Mouse (Mus musculus) intestine, embryonic 15.5 days (tissue): ENCODE results near the gene Fam89a. TPM values are rescaled to one million over a fixed set of nuclear protein-coding genes. Genes with fewer than 3 reads are reported as not detected.

Source experiments
- ATAC-seq: fragments of 200-750 bp; cut with Nextera tagmentation; 2 replicates; pipeline ENCODE4 v1.8.0; 2017; ENCODE audit warnings: moderate TSS enrichment, moderate library complexity
- H3K27ac ChIP-seq: fragments of 300-500 bp; sonication (generic); 2 replicates; pipeline ENCODE4 v1.5.1; 2015; ENCODE audit warnings: mild to moderate bottlenecking, inconsistent platforms
- H3K27me3 ChIP-seq: fragments of 300-500 bp; sonication (generic); replicated peaks from 2 replicates; pipeline ENCODE4 v1.6.1; 2015; ENCODE audit warnings: inconsistent platforms
- H3K36me3 ChIP-seq: fragments of 300-500 bp; sonication (generic); 2 replicates; pipeline ENCODE4 v1.6.1; 2015; ENCODE audit warnings: inconsistent platforms
- H3K4me1 ChIP-seq: fragments of 300-500 bp; sonication (generic); replicated peaks from 2 replicates; pipeline ENCODE4 v1.6.1; 2015; ENCODE audit warnings: inconsistent platforms
- H3K4me2 ChIP-seq: fragments of 300-500 bp; sonication (generic); replicated peaks from 2 replicates; pipeline ENCODE4 v1.6.1; 2015; ENCODE audit warnings: mild to moderate bottlenecking, inconsistent platforms
- H3K4me3 ChIP-seq: fragments of 300-500 bp; sonication (generic); replicated peaks from 2 replicates; pipeline ENCODE4 v1.5.1; 2015; ENCODE audit warnings: inconsistent platforms
- H3K9ac ChIP-seq: fragments of 300-500 bp; sonication (generic); 2 replicates; pipeline ENCODE4 v1.6.1; 2015; ENCODE audit warnings: inconsistent platforms
- H3K9me3 ChIP-seq: fragments of 300-500 bp; sonication (generic); 2 replicates; pipeline ENCODE4 v1.6.1; 2016; ENCODE audit warnings: inconsistent platforms
- WGBS: fragments of 180-500 bp; shearing (Covaris S2); methylation state at CpG from one replicate; pipeline ENCODE4 v1.1.7; 2015; 5-methylcytosine and 5-hydroxymethylcytosine counted together
- polyA plus RNA-seq: library from polyadenylated mRNA; unstranded; fragments of >200 nt; fragmentation: Nextera tagmentation; extraction: Ambion mirVana; gene quantifications from 2 replicates; pipeline ENCODE4 v1.2.1, GENCODE M21; 2015

Fam89a gene
- polyA plus RNA-seq, 1 experiment from 2014 or later = 3.9 TPM

- peak overlapping the region; percentile 63 for H3K4me3 ChIP-seq
- H3K4me1 ChIP-seq = peaks cover 34% of the 10 kb centered on the region
- no peaks in the 10 kb centered on the region for H3K36me3 ChIP-seq
- no peak overlapping the region for H3K27ac ChIP-seq
- H3K27me3 ChIP-seq = peaks cover 9% of the 10 kb centered on the region
- peak; percentile 28 for ATAC-seq
- peak overlapping the region; percentile 98 for H3K4me2 ChIP-seq
- no peaks in the 10 kb centered on the region for H3K9me3 ChIP-seq
- under 1% methylated on average over 30 of the region's 31 CpGs for WGBS
- H3K9ac ChIP-seq = peak overlapping the region; percentile 50
Observed at GRCm38 (mm10) chr8:124751191-124751590, 441 bp downstream of the Fam89a start.

- no peak for ATAC-seq
- H3K4me3 ChIP-seq = no peak overlapping the region
- H3K9ac ChIP-seq = no peak overlapping the region
- 52% methylated on average over 13 of the region's 13 CpGs for WGBS
- H3K27me3 ChIP-seq = peaks cover 9% of the 10 kb centered on the region
- no peak overlapping the region; the same call in 1 of the 2 replicates for H3K4me2 ChIP-seq
- no peaks in the 10 kb centered on the region for H3K36me3 ChIP-seq
- no peak overlapping the region for H3K27ac ChIP-seq
- peaks cover 9% of the 10 kb centered on the region for H3K4me1 ChIP-seq
- H3K9me3 ChIP-seq = no peaks in the 10 kb centered on the region
Observed at GRCm38 (mm10) chr8:124746661-124747060, 5.0 kb downstream of the Fam89a start.

- no peak overlapping the region for H3K9ac ChIP-seq
- H3K4me1 ChIP-seq = no peaks in the 10 kb centered on the region
- no peak overlapping the region for H3K4me3 ChIP-seq
- H3K4me2 ChIP-seq = no peak overlapping the region
- 58% methylated on average over 1 of the region's 1 CpGs for WGBS
- H3K27ac ChIP-seq = no peak overlapping the region
- H3K36me3 ChIP-seq = peaks cover 9% of the 10 kb centered on the region; the same call in 1 of the 2 replicates
- no peaks in the 10 kb centered on the region for H3K27me3 ChIP-seq
- ATAC-seq = no peak
- no peaks in the 10 kb centered on the region for H3K9me3 ChIP-seq
Observed at GRCm38 (mm10) chr8:124739268-124739667, 12.4 kb downstream of the Fam89a start.

- Histone ChIP-seq H3K9ac (no peak overlapping the region), H3K4me1 (no peaks in the 10 kb centered on the region), H3K4me3 (no peak overlapping the region), H3K36me3 (peaks cover 40% of the 10 kb centered on the region), H3K9me3 (no peaks in the 10 kb centered on the region), H3K27ac (no peak overlapping the region), H3K4me2 (no peak overlapping the region), H3K27me3 (no peaks in the 10 kb centered on the region)
- no peak for ATAC-seq
- WGBS = 61% methylated on average over 3 of the region's 3 CpGs
Observed at GRCm38 (mm10) chr8:124735371-124735911, 16.2 kb downstream of the Fam89a start.

GRCm38 (mm10) chr8:124732828-124733227 lies 18.8 kb downstream of the Fam89a start:
- H3K27ac ChIP-seq = no peak overlapping the region
- ATAC-seq = no peak
- H3K4me3 ChIP-seq = no peak overlapping the region
- H3K4me2 ChIP-seq = no peak overlapping the region
- H3K36me3 ChIP-seq = peaks cover 46% of the 10 kb centered on the region
- no peaks in the 10 kb centered on the region for H3K4me1 ChIP-seq
- WGBS = 90% methylated on average over 8 of the region's 8 CpGs
- H3K9ac ChIP-seq = no peak overlapping the region
- no peaks in the 10 kb centered on the region for H3K9me3 ChIP-seq
- no peaks in the 10 kb centered on the region for H3K27me3 ChIP-seq

GRCm38 (mm10) chr8:124724301-124724700 lies 27.3 kb downstream of the Fam89a start:
- Histone ChIP-seq H3K9me3 (no peaks in the 10 kb centered on the region), H3K27me3 (no peaks in the 10 kb centered on the region), H3K4me3 (no peak overlapping the region), H3K27ac (no peak overlapping the region), H3K4me1 (peaks cover 21% of the 10 kb centered on the region), H3K36me3 (peaks cover 3% of the 10 kb centered on the region; the same call in 1 of the 2 replicates), H3K9ac (no peak overlapping the region), H3K4me2 (no peak overlapping the region)
- WGBS = 95% methylated on average over 7 of the region's 7 CpGs
- no peak for ATAC-seq

- Histone ChIP-seq H3K9ac (peak within 1 kb of the TSS; percentile 85), H3K4me2 (peak within 1 kb of the TSS; percentile 83), H3K27ac (peak within 1 kb of the TSS; percentile 48; the same call in 1 of the 2 replicates), H3K36me3 (no peaks in the 10 kb centered on the region), H3K9me3 (no peaks in the 10 kb centered on the region), H3K27me3 (no peaks in the 10 kb centered on the region), H3K4me3 (peak within 1 kb of the TSS; percentile 97), H3K4me1 (peaks cover 21% of the 10 kb centered on the region)
- ATAC-seq = peak; percentile 100
- under 1% methylated on average over 59 of the region's 59 CpGs for WGBS
Observed at GRCm38 (mm10) chr8:124721862-124722515, 29.6 kb downstream of the Fam89a start, which contains the start of the genes Ttc13 and Arv1. Gene Ttc13 (minus strand): TSS chr8:124721983. Gene Arv1 (plus strand): TSS chr8:124722139.

GRCm38 (mm10) chr8:124720938-124721861 lies 30.4 kb downstream of the Fam89a start:
- Histone ChIP-seq H3K4me3 (peak overlapping the region; percentile 97), H3K9ac (peak overlapping the region; percentile 85), H3K27me3 (no peaks in the 10 kb centered on the region), H3K36me3 (no peaks in the 10 kb centered on the region), H3K27ac (no peak overlapping the region), H3K4me1 (peaks cover 21% of the 10 kb centered on the region), H3K4me2 (peak overlapping the region; percentile 83), H3K9me3 (no peaks in the 10 kb centered on the region)
- 3% methylated on average over 30 of the region's 31 CpGs for WGBS
- ATAC-seq = peak; percentile 69

- WGBS = 79% methylated on average over 7 of the region's 7 CpGs
- Histone ChIP-seq H3K27me3 (no peaks in the 10 kb centered on the region), H3K9ac (no peak overlapping the region), H3K4me1 (peaks cover 21% of the 10 kb centered on the region), H3K36me3 (no peaks in the 10 kb centered on the region), H3K9me3 (no peaks in the 10 kb centered on the region), H3K4me2 (no peak overlapping the region), H3K27ac (no peak overlapping the region), H3K4me3 (no peak overlapping the region)
- ATAC-seq = no peak
Observed at GRCm38 (mm10) chr8:124720133-124720532, 31.5 kb downstream of the Fam89a start.

- H3K9me3 ChIP-seq = no peaks in the 10 kb centered on the region
- H3K36me3 ChIP-seq = peaks cover 16% of the 10 kb centered on the region; the same call in 1 of the 2 replicates
- no peak overlapping the region for H3K27ac ChIP-seq
- 80% methylated on average over 8 of the region's 8 CpGs for WGBS
- no peak overlapping the region for H3K4me3 ChIP-seq
- no peak for ATAC-seq
- no peak overlapping the region for H3K9ac ChIP-seq
- H3K4me1 ChIP-seq = peaks cover 6% of the 10 kb centered on the region
- no peaks in the 10 kb centered on the region for H3K27me3 ChIP-seq
- H3K4me2 ChIP-seq = no peak overlapping the region
Observed at GRCm38 (mm10) chr8:124715736-124716135, 35.9 kb downstream of the Fam89a start.

GRCm38 (mm10) chr8:124713207-124713606 lies 38.4 kb downstream of the Fam89a start:
- Histone ChIP-seq H3K9ac (no peak overlapping the region), H3K4me3 (no peak overlapping the region), H3K27ac (no peak overlapping the region), H3K27me3 (no peaks in the 10 kb centered on the region), H3K9me3 (no peaks in the 10 kb centered on the region), H3K36me3 (peaks cover 22% of the 10 kb centered on the region; the same call in 1 of the 2 replicates), H3K4me2 (no peak overlapping the region), H3K4me1 (no peaks in the 10 kb centered on the region)
- WGBS = 93% methylated on average over 6 of the region's 6 CpGs
- ATAC-seq = no peak

- H3K4me3 ChIP-seq = no peak overlapping the region
- no peaks in the 10 kb centered on the region for H3K4me1 ChIP-seq
- H3K27ac ChIP-seq = no peak overlapping the region
- H3K9me3 ChIP-seq = no peaks in the 10 kb centered on the region
- peaks cover 9% of the 10 kb centered on the region; the same call in 1 of the 2 replicates for H3K36me3 ChIP-seq
- no peak overlapping the region for H3K9ac ChIP-seq
- H3K4me2 ChIP-seq = no peak overlapping the region
- no peaks in the 10 kb centered on the region for H3K27me3 ChIP-seq
- WGBS = 89% methylated on average over 8 of the region's 8 CpGs
- peak; percentile 74; the same call in 1 of the 2 replicates for ATAC-seq
Observed at GRCm38 (mm10) chr8:124705823-124706222, 45.8 kb downstream of the Fam89a start.
